Mouse (Mus musculus) common myeloid progenitor, adult 5-6 weeks (primary cell): Measurements from ENCODE around the gene Gmpr. TPM values are rescaled to one million over a fixed set of nuclear protein-coding genes. Genes with fewer than 3 reads are reported as not detected.
"Not testable (repeated sequence)": the region's sequence is repeated elsewhere in the genome, so short reads cannot be mapped to it uniquely, and the experiment has no call there.

ENCODE experiments used
- ATAC-seq: replicated peaks from 2 replicates; pipeline ENCODE4 v1.8.0; 2016; ENCODE audit warnings: low read depth, mild to moderate bottlenecking, moderate TSS enrichment, inconsistent platforms; ENCODE audit not compliant: poor library complexity, severe bottlenecking
- total RNA-seq: library from RNA; stranded (forward); fragments of 200-1000, 187-1606 nt; gene quantifications from 2 replicates; pipeline ENCODE4 v1.2.3, GENCODE M21; 2017

Gene Gmpr
- total RNA-seq = 18.5 and 20.1 TPM in 2 replicates

DNA sequence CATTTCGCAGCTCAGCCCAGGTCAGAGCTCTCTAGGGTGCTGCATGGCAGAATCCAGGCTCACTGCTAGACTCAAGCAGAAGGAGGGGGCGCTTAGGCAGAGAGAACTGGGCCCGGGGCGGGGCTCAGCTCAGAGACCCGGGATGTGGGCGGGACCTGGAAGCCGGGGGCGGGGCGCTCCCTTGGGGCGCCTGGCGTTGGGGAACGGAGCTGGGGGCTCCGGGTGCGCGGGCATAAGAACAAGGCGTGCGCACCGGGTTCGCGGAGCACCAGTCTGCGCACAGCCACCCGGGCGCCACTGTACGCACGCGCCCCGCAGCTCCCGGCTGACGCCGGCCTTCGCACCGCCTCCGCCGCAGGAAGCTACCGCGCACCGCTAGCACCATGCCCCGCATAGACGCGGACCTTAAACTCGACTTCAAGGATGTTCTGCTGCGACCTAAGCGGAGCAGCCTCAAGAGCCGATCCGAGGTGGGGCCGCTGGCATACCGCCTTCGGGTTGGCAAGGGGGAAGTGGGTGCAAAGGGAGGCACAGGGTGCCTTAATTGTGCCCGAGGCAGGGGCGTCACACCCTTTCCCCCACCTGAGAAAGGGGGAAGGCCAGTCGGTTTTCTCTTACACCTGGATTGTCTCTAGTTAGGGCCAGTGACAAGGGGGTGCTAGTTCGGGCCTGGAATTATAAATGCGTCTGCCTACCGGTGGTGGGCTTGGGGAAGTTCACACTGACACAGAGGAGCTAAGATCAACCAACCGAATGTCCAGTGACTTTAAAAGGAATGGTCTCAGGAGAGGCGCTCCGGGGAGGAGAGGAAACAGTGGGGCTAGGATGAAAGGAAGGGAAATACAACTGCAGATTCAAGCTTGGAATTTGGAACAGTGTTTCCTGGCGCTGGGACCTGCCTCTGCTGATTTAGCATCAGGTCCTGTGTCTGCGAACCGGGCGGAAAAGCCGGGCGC lies at the start of gene Gmpr:
Gene Gmpr (plus strand): TSS at position 171 of the 956 bp plus-strand sequence.
- peak; percentile 57 for ATAC-seq

DNA sequence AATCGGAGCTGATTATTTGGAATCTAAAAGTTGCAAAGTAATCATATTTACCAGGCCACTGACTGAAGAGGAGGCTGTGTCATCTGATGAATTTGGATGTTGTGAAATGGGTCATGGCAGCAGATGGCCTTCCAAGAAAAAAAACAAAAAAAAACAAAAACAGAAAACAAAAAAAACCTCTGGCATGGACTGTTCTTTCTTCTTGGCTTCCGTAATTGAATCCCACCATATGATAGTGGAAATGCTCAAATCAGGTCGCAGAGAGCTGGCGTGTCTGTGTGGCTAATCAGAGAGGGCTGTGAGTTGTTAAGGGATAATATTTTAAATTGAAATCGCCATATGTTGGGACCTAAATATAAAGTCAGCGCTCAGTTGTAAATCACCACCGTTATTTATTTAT lies 49.8 kb upstream of the Gmpr start:
- no peak for ATAC-seq

- ATAC-seq = no peak
These were observed 47.1 kb upstream of the Gmpr start for GRCm38 (mm10) chr13:45460177-45460576.

DNA sequence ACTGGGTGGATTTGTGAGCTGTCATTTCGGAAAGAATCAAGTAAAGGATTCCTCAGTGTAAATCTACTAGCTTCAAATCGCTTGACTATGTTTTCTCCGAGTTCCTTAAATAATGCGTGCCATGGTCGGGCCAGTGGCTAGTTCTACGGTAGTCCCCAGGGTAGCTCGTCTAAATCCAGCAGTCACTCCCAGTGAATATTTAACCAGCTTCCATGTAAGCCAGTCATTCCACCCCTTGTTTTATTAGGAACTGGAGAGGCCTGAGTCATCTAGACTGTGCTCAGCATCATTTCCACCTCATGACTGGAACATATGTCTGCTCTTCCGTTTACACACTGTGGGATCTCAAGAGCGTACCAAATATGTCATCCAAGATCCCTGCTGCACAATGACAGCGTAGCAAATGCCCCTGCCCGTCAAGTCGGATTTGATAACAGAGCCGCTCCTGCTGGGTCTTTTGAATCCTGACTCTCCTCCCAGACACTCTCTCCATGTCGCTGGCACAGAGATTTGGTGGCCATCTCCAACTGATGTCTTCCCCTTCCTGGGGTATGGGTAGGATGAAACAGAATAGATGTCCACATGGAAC lies 45.8 kb upstream of the Gmpr start:
- ATAC-seq = no peak

GRCm38 (mm10) chr13:45465616-45466015 lies 41.6 kb upstream of the Gmpr start:
- ATAC-seq = no peak

- no peak for ATAC-seq
These were observed 41.2 kb upstream of the Gmpr start for GRCm38 (mm10) chr13:45466031-45466519.

GRCm38 (mm10) chr13:45468751-45469150 lies 38.5 kb upstream of the Gmpr start:
- ATAC-seq = no peak

- no peak for ATAC-seq
These were observed 37.6 kb upstream of the Gmpr start for GRCm38 (mm10) chr13:45469481-45470301.

DNA sequence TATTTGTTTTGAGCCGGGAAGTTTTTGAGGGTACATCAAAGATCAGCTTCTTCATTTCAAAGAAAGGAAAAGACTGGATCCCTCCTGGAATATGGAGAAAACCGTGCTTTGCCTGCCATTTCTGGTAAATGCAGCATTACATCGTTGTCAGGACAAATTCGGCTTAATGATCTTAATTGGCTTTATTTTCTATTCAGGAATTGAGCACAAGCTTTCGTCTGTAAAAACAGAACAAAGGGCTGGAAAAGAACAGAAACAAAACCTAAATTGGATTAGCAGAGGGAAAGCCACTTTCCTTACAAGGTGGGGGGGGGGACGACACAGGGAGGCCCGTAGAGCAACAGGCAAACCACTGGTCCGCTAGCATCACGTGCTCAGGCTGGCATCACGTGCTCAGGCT lies 33.9 kb upstream of the Gmpr start:
- no peak for ATAC-seq

DNA sequence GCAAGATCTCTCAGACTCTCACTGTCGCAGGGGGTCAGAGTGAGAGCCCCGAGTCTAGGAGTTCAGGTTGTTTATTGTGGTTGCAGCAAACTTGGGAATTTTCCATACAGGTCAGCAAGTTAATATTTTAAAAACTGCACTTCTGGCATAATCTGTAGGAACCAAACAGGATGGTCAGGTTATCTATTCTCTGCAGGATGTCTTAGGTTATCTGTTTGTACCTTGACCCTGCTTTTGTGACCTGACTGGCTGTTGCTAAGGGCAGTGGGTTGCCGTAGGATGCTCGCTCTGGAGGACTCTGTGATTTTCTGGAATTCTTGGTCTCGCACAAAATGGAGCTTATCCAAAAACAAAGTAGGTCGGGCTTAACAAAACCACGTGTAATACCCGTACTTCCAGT lies 31.9 kb upstream of the Gmpr start:
- ATAC-seq = no peak

GRCm38 (mm10) chr13:45477183-45477582 lies 30.1 kb upstream of the Gmpr start:
- peak; percentile 77 for ATAC-seq

DNA sequence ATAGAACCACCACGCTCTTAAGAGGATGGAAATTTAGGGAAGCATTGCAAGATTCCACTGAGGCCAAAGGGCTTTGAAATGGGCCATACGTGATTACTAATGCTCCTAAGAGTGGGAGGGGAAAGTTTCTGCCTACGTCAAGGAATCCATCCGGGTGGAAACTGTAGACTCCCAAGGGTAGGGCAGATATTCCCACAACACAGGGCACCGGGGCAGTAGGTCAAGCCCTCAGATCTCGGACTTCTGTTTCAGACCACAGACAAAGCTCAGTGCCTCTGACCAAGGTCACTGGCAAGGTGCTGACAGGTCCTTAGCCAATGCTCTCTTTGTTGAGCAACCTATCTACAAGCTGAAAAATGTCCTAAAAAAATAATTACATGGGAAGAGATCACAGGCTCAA lies 27.3 kb upstream of the Gmpr start:
- ATAC-seq = no peak

DNA sequence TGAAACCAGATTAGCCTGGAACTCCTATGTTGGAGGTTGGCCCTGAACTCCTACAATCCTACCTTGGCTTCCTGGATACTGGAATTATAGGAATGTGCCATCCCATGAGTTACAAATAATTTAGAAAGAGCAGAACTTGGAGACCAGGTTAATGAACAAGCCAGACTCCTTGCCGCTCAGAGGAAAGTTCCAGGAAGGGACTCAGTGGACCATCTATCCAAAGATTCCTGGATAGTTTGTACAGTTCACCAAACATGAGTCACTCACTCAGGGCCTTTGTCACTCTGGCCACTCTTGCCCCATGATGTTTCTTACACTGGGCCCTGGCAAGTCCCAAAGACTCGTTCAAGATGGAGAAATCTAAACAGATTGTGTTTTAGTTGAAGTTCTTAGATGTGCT lies 24.0 kb upstream of the Gmpr start:
- no peak for ATAC-seq

- ATAC-seq = not testable (repeated sequence)
These were observed 23.3 kb upstream of the Gmpr start for GRCm38 (mm10) chr13:45483949-45484348.

GRCm38 (mm10) chr13:45485602-45486001 lies 21.6 kb upstream of the Gmpr start:
- no peak for ATAC-seq

DNA sequence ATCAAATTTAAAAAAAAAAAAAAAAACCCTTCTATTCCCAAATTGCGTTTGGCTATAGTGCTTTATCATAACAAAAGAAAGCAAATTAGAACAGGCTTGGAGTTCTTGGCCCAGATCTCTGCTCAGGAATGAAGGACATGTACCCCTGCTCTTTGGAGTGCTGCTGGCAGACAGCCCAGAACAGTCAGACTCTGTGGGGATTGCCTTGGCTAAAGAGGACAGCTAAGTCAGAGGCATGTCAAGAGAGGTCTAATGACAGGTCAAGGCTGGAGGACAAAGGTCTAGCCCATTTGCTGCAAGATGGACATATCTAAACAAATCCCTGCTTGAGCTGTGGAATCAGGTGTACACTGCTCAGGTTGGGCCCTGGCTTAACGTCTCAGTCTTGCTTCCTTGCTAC lies 20.6 kb upstream of the Gmpr start:
- ATAC-seq = no peak

DNA sequence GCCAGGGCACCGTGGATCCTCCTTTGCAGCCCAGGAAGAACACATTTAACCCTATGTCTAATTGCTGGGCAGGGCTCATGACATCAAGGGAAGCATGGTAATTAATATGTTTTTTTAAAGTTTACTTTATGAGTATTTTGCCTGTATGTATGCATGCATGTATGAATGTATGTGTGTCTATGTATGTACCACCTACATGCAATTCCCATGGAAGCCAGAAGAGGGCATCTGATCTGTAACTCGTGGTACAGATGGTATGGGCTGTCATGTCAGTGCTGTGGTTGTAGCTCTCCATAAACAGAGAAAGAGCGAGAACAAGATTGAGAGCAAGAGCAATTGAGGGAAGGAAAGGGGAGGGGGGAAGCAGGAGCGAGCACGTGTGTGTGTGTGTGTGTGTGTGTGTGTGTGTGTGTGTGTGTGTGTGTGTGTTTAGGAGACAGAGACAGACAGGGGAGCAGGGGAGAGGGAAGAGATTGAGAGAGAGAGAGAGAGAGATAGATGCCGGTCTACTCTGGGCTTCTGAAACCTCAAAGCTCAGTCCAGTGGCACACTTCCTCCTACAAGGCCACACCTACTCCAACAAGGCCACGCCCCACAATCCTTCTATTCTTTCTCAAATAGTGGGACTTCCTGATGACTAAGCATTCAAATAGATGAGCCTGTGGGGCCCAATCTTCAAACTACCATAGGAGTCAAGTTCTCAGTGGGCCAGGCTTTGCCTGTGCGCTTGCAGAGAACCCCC lies 15.1 kb upstream of the Gmpr start:
- no peak for ATAC-seq

DNA sequence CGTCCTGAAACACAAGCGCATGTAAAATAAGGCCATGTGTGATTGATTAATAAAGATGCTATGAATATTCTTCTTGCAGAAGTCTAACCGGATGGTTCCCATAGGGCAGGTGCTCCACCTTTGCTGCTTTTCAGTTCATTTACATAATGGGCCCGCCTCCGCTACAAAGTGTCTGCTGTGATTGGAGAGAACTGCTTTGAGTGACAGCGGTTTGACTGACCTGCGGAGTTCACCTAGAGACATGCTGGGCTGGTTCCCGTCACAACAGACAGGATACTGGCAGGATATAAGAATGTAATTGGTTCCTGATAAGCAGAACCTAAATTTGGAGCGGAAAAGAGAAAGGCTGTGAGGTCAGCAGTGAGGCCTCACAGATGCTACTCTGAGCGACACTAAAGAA lies 13.4 kb upstream of the Gmpr start:
- ATAC-seq = no peak

DNA sequence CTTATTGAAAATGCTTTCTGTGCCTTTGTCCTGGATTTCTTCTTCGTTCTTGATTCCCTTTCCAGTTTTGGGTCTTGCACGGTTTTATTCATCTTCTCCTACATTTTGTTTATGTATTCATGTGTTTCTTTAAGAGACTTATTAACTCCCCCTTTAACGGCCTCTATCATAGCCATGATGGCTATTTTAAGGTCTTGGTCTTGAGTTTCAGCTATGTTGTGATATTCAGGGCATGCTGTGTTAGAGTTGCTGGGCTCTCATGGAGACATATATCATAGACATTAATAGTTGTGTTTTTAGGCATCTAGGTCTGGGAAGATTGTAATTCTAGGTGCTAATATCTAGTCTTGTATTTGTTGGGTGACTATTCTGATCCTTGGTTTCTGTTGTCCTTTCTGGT lies 8.6 kb upstream of the Gmpr start:
- no peak for ATAC-seq

DNA sequence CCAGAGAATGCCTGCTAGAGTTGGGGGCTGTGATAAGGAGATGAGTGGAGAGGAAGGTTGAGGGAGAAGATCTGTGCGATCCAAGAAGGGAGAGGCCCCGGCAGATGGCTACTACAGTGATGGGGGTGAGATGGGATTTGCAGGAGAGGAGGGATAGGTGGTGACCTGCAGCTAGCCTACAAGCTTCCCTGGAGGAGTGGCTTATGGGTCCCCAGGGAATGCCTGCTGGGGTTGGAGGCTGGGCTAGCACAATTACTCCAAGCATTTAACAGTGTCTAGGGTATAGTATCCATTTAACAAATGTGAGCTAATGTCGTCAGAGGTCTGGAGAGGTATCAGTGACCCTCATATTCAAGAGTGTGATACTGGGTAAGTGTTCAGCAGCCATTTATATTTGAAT lies 7.9 kb upstream of the Gmpr start:
- no peak for ATAC-seq
